Mouse (Mus musculus): ENCODE measurements around the gene Slc20a1. TPM values are rescaled to one million over a fixed set of nuclear protein-coding genes. Genes with fewer than 3 reads are reported as not detected.
A peak's percentile ranks its signal among the peaks of the same experiment; 100 is the strongest.

Gene Slc20a1
- total RNA-seq, 2 experiments from 2014 or later: 127 to 130 TPM

- intact Hi-C loops (cut with DNase I): no loop called here
- peak; percentile 21 to 31 for DNase-seq (ENCODE audit: low spot score in 2 of 2)
Measured at GRCm38 (mm10) chr2:129183561-129184031, 15.0 kb upstream of the Slc20a1 start.

- DNase-seq (ENCODE audit: low spot score in 2 of 2): no peak
- intact Hi-C loops (cut with DNase I): no loop called here
Measured at GRCm38 (mm10) chr2:129184853-129185252, 13.7 kb upstream of the Slc20a1 start.

GRCm38 (mm10) chr2:129185611-129186290 is 12.8 kb upstream of the Slc20a1 start:
- intact Hi-C loops (cut with DNase I): no loop called here

GRCm38 (mm10) chr2:129186291-129186919 is 12.2 kb upstream of the Slc20a1 start:
- DNase-seq (ENCODE audit: low spot score in 2 of 2): peak; percentile 11 to 32

More at GRCm38 (mm10) chr2:129185611-129186290, 12.8 kb upstream of the Slc20a1 start:
- no peak for DNase-seq (ENCODE audit: low spot score in 2 of 2)

GRCm38 (mm10) chr2:129192392-129193150 is 6.0 kb upstream of the Slc20a1 start:
- DNase-seq (ENCODE audit: low spot score in 2 of 2): no peak
- intact Hi-C loops (cut with DNase I): no loop called here

More at GRCm38 (mm10) chr2:129186291-129186919, 12.2 kb upstream of the Slc20a1 start:
- intact Hi-C loops (cut with DNase I): no loop called here

GRCm38 (mm10) chr2:129196317-129196716 is 2.2 kb upstream of the Slc20a1 start:
- intact Hi-C loops (cut with DNase I): no loop called here
- no peak for DNase-seq (ENCODE audit: low spot score in 2 of 2)

GRCm38 (mm10) chr2:129197197-129197596 is 1.4 kb upstream of the Slc20a1 start:
- intact Hi-C loops (cut with DNase I): no loop called here
- DNase-seq (ENCODE audit: low spot score in 2 of 2): no peak

GRCm38 (mm10) chr2:129197843-129198435 is 625 bp upstream of the Slc20a1 start:
- DNase-seq (ENCODE audit: low spot score in 2 of 2): no peak
- intact Hi-C loops (cut with DNase I): loop anchor here (2.0 kb wide), 1 partner anchor 67 kb away; no protein-coding TSS in a partner anchor

- intact Hi-C loops (cut with DNase I): loop anchor here (2.0 kb wide), 1 partner anchor 69 kb away; no protein-coding TSS in a partner anchor
- peak; percentile 28 to 45 for DNase-seq (ENCODE audit: low spot score in 2 of 2)
Measured at GRCm38 (mm10) chr2:129199328-129200085, 943 bp downstream of the Slc20a1 start.

GRCm38 (mm10) chr2:129205000-129205399 is 6.4 kb downstream of the Slc20a1 start:
- no peak for DNase-seq (ENCODE audit: low spot score in 2 of 2)
- intact Hi-C loops (cut with DNase I): no loop called here

- intact Hi-C loops (cut with DNase I): no loop called here
- DNase-seq (ENCODE audit: low spot score in 2 of 2): peak in 1 of 2 experiments; percentile 41
Measured at GRCm38 (mm10) chr2:129206824-129207223, 8.3 kb downstream of the Slc20a1 start.

- intact Hi-C loops (cut with DNase I): no loop called here
- DNase-seq (ENCODE audit: low spot score in 2 of 2): no peak
Measured at GRCm38 (mm10) chr2:129208181-129208746, 9.7 kb downstream of the Slc20a1 start.

GRCm38 (mm10) chr2:129210089-129210749 is 11.7 kb downstream of the Slc20a1 start:
- DNase-seq (ENCODE audit: low spot score in 2 of 2): no peak
- intact Hi-C loops (cut with DNase I): no loop called here

- intact Hi-C loops (cut with DNase I): no loop called here
- DNase-seq (ENCODE audit: low spot score in 2 of 2): peak in 1 of 2 experiments; percentile 20
Measured at GRCm38 (mm10) chr2:129211255-129211654, 12.7 kb downstream of the Slc20a1 start.

- intact Hi-C loops (cut with DNase I): no loop called here
- no peak for DNase-seq (ENCODE audit: low spot score in 2 of 2)
Measured at GRCm38 (mm10) chr2:129211957-129212356, 13.4 kb downstream of the Slc20a1 start.

GRCm38 (mm10) chr2:129212566-129212965 is 14.0 kb downstream of the Slc20a1 start:
- DNase-seq (ENCODE audit: low spot score in 2 of 2): no peak
- intact Hi-C loops (cut with DNase I): no loop called here

GRCm38 (mm10) chr2:129214774-129215173 is 16.2 kb downstream of the Slc20a1 start:
- DNase-seq (ENCODE audit: low spot score in 2 of 2): no peak
- intact Hi-C loops (cut with DNase I): no loop called here

GRCm38 (mm10) chr2:129217612-129218185 is 19.1 kb downstream of the Slc20a1 start:
- no peak for DNase-seq (ENCODE audit: low spot score in 2 of 2)
- intact Hi-C loops (cut with DNase I): no loop called here
